Mouse (Mus musculus): ENCODE data around the gene Hsh2d. TPM values are rescaled to one million over a fixed set of nuclear protein-coding genes. Genes with fewer than 3 reads are reported as not detected.
A peak's percentile ranks its signal among the peaks of the same experiment; 100 is the strongest.

The Hsh2d gene
- 0.81 and 1.1 TPM in 2 replicates for polyA plus RNA-seq (2014; fragmentation: Nextera tagmentation; extraction: Ambion mirVana)

GRCm38 (mm10) chr8:72189417-72190214 is at the start of gene Hsh2d:
Gene Hsh2d, plus strand, starts transcription at chr8:72189638.
- H3K36me3 ChIP-seq (ENCODE audit: control insufficient read depth, insufficient read depth, low read length): no peaks in the 10 kb centered on the region
- no peaks in the 10 kb centered on the region for H3K4me1 ChIP-seq (replicated peaks; ENCODE audit: control insufficient read depth, insufficient read depth, low read length)
- ATAC-seq (replicated peaks; ENCODE audit: low FRiP score, low TSS enrichment, low read depth) (0 out of 2 replicates have a peak, but pooled peaks have one; percentile 53), DNase-seq (ENCODE audit: low spot score) (no peak)
- H3K4me2 ChIP-seq (ENCODE audit: low read length): no peak within 1 kb of the TSS
- no peak within 1 kb of the TSS for H3K27ac ChIP-seq (ENCODE audit: low read depth)
- H3K9ac ChIP-seq (ENCODE audit: low read length): no peak within 1 kb of the TSS
- no peak within 1 kb of the TSS for H3K4me3 ChIP-seq (ENCODE audit: low read depth, low read length)
- H3K27me3 ChIP-seq (replicated peaks; ENCODE audit: control insufficient read depth, insufficient read depth, low read length): no peaks in the 10 kb centered on the region
- H3K9me3 ChIP-seq (ENCODE audit: control insufficient read depth, low read length): no peaks in the 10 kb centered on the region
- 67% methylated on average over 12 of the region's 12 CpGs for WGBS

GRCm38 (mm10) chr8:72143256-72143824 is 46.1 kb upstream of the Hsh2d start:
- ATAC-seq (replicated peaks; ENCODE audit: low FRiP score, low TSS enrichment, low read depth): no peak

GRCm38 (mm10) chr8:72144345-72144975 is 45.0 kb upstream of the Hsh2d start:
- Histone ChIP-seq H3K4me1 (replicated peaks; ENCODE audit: control insufficient read depth, insufficient read depth, low read length) (no peaks in the 10 kb centered on the region), H3K27me3 (replicated peaks; ENCODE audit: control insufficient read depth, insufficient read depth, low read length) (no peaks in the 10 kb centered on the region), H3K27ac (ENCODE audit: low read depth) (no peak overlapping the region), H3K36me3 (ENCODE audit: control insufficient read depth, insufficient read depth, low read length) (peaks cover 99% of the 10 kb centered on the region), H3K4me3 (ENCODE audit: low read depth, low read length) (no peak overlapping the region), H3K9me3 (ENCODE audit: control insufficient read depth, low read length) (no peaks in the 10 kb centered on the region), H3K9ac (ENCODE audit: low read length) (no peak overlapping the region), H3K4me2 (ENCODE audit: low read length) (no peak overlapping the region)
- DNase-seq (ENCODE audit: low spot score) (no peak), ATAC-seq (replicated peaks; ENCODE audit: low FRiP score, low TSS enrichment, low read depth) (no peak)
- WGBS: 85% methylated on average over 5 of the region's 5 CpGs

More at GRCm38 (mm10) chr8:72143256-72143824, 46.1 kb upstream of the Hsh2d start:
- no peak overlapping the region for H3K4me2 ChIP-seq (ENCODE audit: low read length)
- no peak overlapping the region for H3K27ac ChIP-seq (ENCODE audit: low read depth)
- 0 out of 2 replicates have a peak, but pooled peaks cover under 1% of the 10 kb centered on the region for H3K4me1 ChIP-seq (replicated peaks; ENCODE audit: control insufficient read depth, insufficient read depth, low read length)
- WGBS: 94% methylated on average over 13 of the region's 13 CpGs
- H3K9me3 ChIP-seq (ENCODE audit: control insufficient read depth, low read length): no peaks in the 10 kb centered on the region
- no peaks in the 10 kb centered on the region for H3K27me3 ChIP-seq (replicated peaks; ENCODE audit: control insufficient read depth, insufficient read depth, low read length)
- H3K9ac ChIP-seq (ENCODE audit: low read length): no peak overlapping the region
- peaks cover 100% of the 10 kb centered on the region for H3K36me3 ChIP-seq (ENCODE audit: control insufficient read depth, insufficient read depth, low read length)
- no peak overlapping the region for H3K4me3 ChIP-seq (ENCODE audit: low read depth, low read length)
- no peak for DNase-seq (ENCODE audit: low spot score)

- Histone ChIP-seq H3K27me3 (replicated peaks; ENCODE audit: control insufficient read depth, insufficient read depth, low read length) (no peaks in the 10 kb centered on the region), H3K4me3 (ENCODE audit: low read depth, low read length) (no peak overlapping the region), H3K9ac (ENCODE audit: low read length) (no peak overlapping the region), H3K36me3 (ENCODE audit: control insufficient read depth, insufficient read depth, low read length) (peaks cover 99% of the 10 kb centered on the region), H3K27ac (ENCODE audit: low read depth) (no peak overlapping the region), H3K4me1 (replicated peaks; ENCODE audit: control insufficient read depth, insufficient read depth, low read length) (no peaks in the 10 kb centered on the region), H3K4me2 (ENCODE audit: low read length) (no peak overlapping the region), H3K9me3 (ENCODE audit: control insufficient read depth, low read length) (no peaks in the 10 kb centered on the region)
- ATAC-seq (replicated peaks; ENCODE audit: low FRiP score, low TSS enrichment, low read depth): no peak
- no peak for DNase-seq (ENCODE audit: low spot score)
- 84% methylated on average over 3 of the region's 3 CpGs for WGBS
Observed at GRCm38 (mm10) chr8:72145511-72145910, 43.9 kb upstream of the Hsh2d start.

- Histone ChIP-seq H3K9me3 (ENCODE audit: control insufficient read depth, low read length) (no peaks in the 10 kb centered on the region), H3K27ac (ENCODE audit: low read depth) (no peak overlapping the region)
- WGBS: 81% methylated on average over 1 of the region's 1 CpGs
Observed at GRCm38 (mm10) chr8:72146056-72146455, 43.4 kb upstream of the Hsh2d start.

GRCm38 (mm10) chr8:72146556-72146955 is 42.9 kb upstream of the Hsh2d start:
- H3K9me3 ChIP-seq (ENCODE audit: control insufficient read depth, low read length): no peaks in the 10 kb centered on the region
- no peaks in the 10 kb centered on the region for H3K27me3 ChIP-seq (replicated peaks; ENCODE audit: control insufficient read depth, insufficient read depth, low read length)
- H3K36me3 ChIP-seq (ENCODE audit: control insufficient read depth, insufficient read depth, low read length): peaks cover 99% of the 10 kb centered on the region
- no peak overlapping the region for H3K4me3 ChIP-seq (ENCODE audit: low read depth, low read length)
- no peak overlapping the region for H3K27ac ChIP-seq (ENCODE audit: low read depth)
- no peak for DNase-seq (ENCODE audit: low spot score)
- no peak overlapping the region for H3K4me2 ChIP-seq (ENCODE audit: low read length)
- H3K9ac ChIP-seq (ENCODE audit: low read length): no peak overlapping the region
- H3K4me1 ChIP-seq (replicated peaks; ENCODE audit: control insufficient read depth, insufficient read depth, low read length): no peaks in the 10 kb centered on the region
- 86% methylated on average over 3 of the region's 3 CpGs for WGBS
- ATAC-seq (replicated peaks; ENCODE audit: low FRiP score, low TSS enrichment, low read depth): no peak

More at GRCm38 (mm10) chr8:72146056-72146455, 43.4 kb upstream of the Hsh2d start:
- ATAC-seq (replicated peaks; ENCODE audit: low FRiP score, low TSS enrichment, low read depth) (no peak), DNase-seq (ENCODE audit: low spot score) (no peak)
- no peaks in the 10 kb centered on the region for H3K4me1 ChIP-seq (replicated peaks; ENCODE audit: control insufficient read depth, insufficient read depth, low read length)
- H3K4me3 ChIP-seq (ENCODE audit: low read depth, low read length): no peak overlapping the region
- no peak overlapping the region for H3K9ac ChIP-seq (ENCODE audit: low read length)
- H3K4me2 ChIP-seq (ENCODE audit: low read length): no peak overlapping the region
- H3K36me3 ChIP-seq (ENCODE audit: control insufficient read depth, insufficient read depth, low read length): peaks cover 99% of the 10 kb centered on the region
- no peaks in the 10 kb centered on the region for H3K27me3 ChIP-seq (replicated peaks; ENCODE audit: control insufficient read depth, insufficient read depth, low read length)

- no peak overlapping the region for H3K9ac ChIP-seq (ENCODE audit: low read length)
- no peak overlapping the region; the same call in 1 of the 2 replicates for H3K27ac ChIP-seq (ENCODE audit: low read depth)
- H3K4me3 ChIP-seq (ENCODE audit: low read depth, low read length): no peak overlapping the region
- DNase-seq (ENCODE audit: low spot score) (no peak), ATAC-seq (replicated peaks; ENCODE audit: low FRiP score, low TSS enrichment, low read depth) (no peak)
- H3K36me3 ChIP-seq (ENCODE audit: control insufficient read depth, insufficient read depth, low read length): peaks cover 99% of the 10 kb centered on the region
- WGBS: 61% methylated on average over 2 of the region's 2 CpGs
- H3K4me2 ChIP-seq (ENCODE audit: low read length): no peak overlapping the region
- H3K27me3 ChIP-seq (replicated peaks; ENCODE audit: control insufficient read depth, insufficient read depth, low read length): no peaks in the 10 kb centered on the region
- H3K4me1 ChIP-seq (replicated peaks; ENCODE audit: control insufficient read depth, insufficient read depth, low read length): no peaks in the 10 kb centered on the region
- no peaks in the 10 kb centered on the region for H3K9me3 ChIP-seq (ENCODE audit: control insufficient read depth, low read length)
Observed at GRCm38 (mm10) chr8:72147266-72147665, 42.2 kb upstream of the Hsh2d start.

- ATAC-seq (replicated peaks; ENCODE audit: low FRiP score, low TSS enrichment, low read depth): no peak
- DNase-seq (ENCODE audit: low spot score): no peak
- no peak overlapping the region for H3K9ac ChIP-seq (ENCODE audit: low read length)
Observed at GRCm38 (mm10) chr8:72149056-72149455, 40.4 kb upstream of the Hsh2d start.

More at GRCm38 (mm10) chr8:72149056-72149455, 40.4 kb upstream of the Hsh2d start:
- WGBS: 92% methylated on average over 1 of the region's 1 CpGs
- Histone ChIP-seq H3K4me1 (replicated peaks; ENCODE audit: control insufficient read depth, insufficient read depth, low read length) (no peaks in the 10 kb centered on the region), H3K4me2 (ENCODE audit: low read length) (no peak overlapping the region), H3K27ac (ENCODE audit: low read depth) (no peak overlapping the region), H3K36me3 (ENCODE audit: control insufficient read depth, insufficient read depth, low read length) (peaks cover 98% of the 10 kb centered on the region), H3K9me3 (ENCODE audit: control insufficient read depth, low read length) (no peaks in the 10 kb centered on the region), H3K4me3 (ENCODE audit: low read depth, low read length) (no peak overlapping the region), H3K27me3 (replicated peaks; ENCODE audit: control insufficient read depth, insufficient read depth, low read length) (no peaks in the 10 kb centered on the region)

Measured in intestine, embryonic 14.5 days (tissue).